Mouse (Mus musculus) kidney, embryonic 15.5 days (tissue): Measurements from ENCODE around the gene Mefv. TPM values are rescaled to one million over a fixed set of nuclear protein-coding genes. Genes with fewer than 3 reads are reported as not detected.

ENCODE experiments used
- ATAC-seq: fragments of 200-750 bp; cut with Nextera tagmentation; replicated peaks from 2 replicates; pipeline ENCODE4 v1.8.0; 2017; ENCODE audit warnings: moderate TSS enrichment; ENCODE audit not compliant: low FRiP score
- H3K27ac ChIP-seq: fragments of 300-500 bp; sonication (generic); 2 replicates; pipeline ENCODE4 v1.5.1; 2015; ENCODE audit warnings: mild to moderate bottlenecking, inconsistent platforms
- H3K27me3 ChIP-seq: fragments of 300-500 bp; sonication (generic); 2 replicates; pipeline ENCODE4 v1.6.1; 2015; ENCODE audit warnings: inconsistent platforms
- H3K36me3 ChIP-seq: fragments of 300-500 bp; sonication (generic); 2 replicates; pipeline ENCODE4 v1.6.1; 2015; ENCODE audit warnings: inconsistent platforms
- H3K4me1 ChIP-seq: fragments of 300-500 bp; sonication (generic); 2 replicates; pipeline ENCODE4 v1.6.1; 2015; ENCODE audit warnings: inconsistent platforms
- H3K4me2 ChIP-seq: fragments of 300-500 bp; sonication (generic); 2 replicates; pipeline ENCODE4 v1.6.1; 2015; ENCODE audit warnings: moderate library complexity, mild to moderate bottlenecking, inconsistent platforms
- H3K4me3 ChIP-seq: fragments of 300-500 bp; sonication (generic); replicated peaks from 2 replicates; pipeline ENCODE4 v1.5.1; 2015; ENCODE audit warnings: mild to moderate bottlenecking, inconsistent platforms
- H3K9ac ChIP-seq: fragments of 300-500 bp; sonication (generic); 2 replicates; pipeline ENCODE4 v1.6.1; 2015; ENCODE audit warnings: mild to moderate bottlenecking, inconsistent platforms
- H3K9me3 ChIP-seq: fragments of 300-500 bp; sonication (generic); replicated peaks from 2 replicates; pipeline ENCODE4 v1.6.1; 2016; ENCODE audit warnings: inconsistent platforms
- WGBS: fragments of 180-500 bp; shearing (Covaris S2); methylation state at CpG from one replicate; pipeline ENCODE4 v1.1.7; 2015; ENCODE audit warnings: mixed read lengths; 5-methylcytosine and 5-hydroxymethylcytosine counted together
- polyA plus RNA-seq: library from polyadenylated mRNA; unstranded; fragments of >200 nt; fragmentation: Nextera tagmentation; extraction: Ambion mirVana; gene quantifications from 2 replicates; pipeline ENCODE4 v1.2.1, GENCODE M21; 2015

Mefv gene
- polyA plus RNA-seq, result 0.06 TPM in 2 replicates

GRCm38 (mm10) chr16:3717980-3718379 lies at the start of gene Mefv:
Gene Mefv (minus strand): TSS chr16:3718097.
- 86% methylated on average over 6 of the region's 6 CpGs for WGBS
- ATAC-seq, result no peak
- Histone ChIP-seq H3K27me3 (no peaks in the 10 kb centered on the region), H3K9me3 (no peaks in the 10 kb centered on the region), H3K27ac (no peak within 1 kb of the TSS), H3K36me3 (no peaks in the 10 kb centered on the region), H3K4me1 (no peaks in the 10 kb centered on the region), H3K4me2 (no peak within 1 kb of the TSS), H3K9ac (no peak within 1 kb of the TSS), H3K4me3 (no peak within 1 kb of the TSS)

GRCm38 (mm10) chr16:3748976-3749375 lies 31.1 kb upstream of the Mefv start:
- H3K4me1 ChIP-seq, result peaks cover 16% of the 10 kb centered on the region
- peaks cover 72% of the 10 kb centered on the region for H3K36me3 ChIP-seq
- peaks cover 20% of the 10 kb centered on the region for H3K9me3 ChIP-seq
- no peak overlapping the region for H3K9ac ChIP-seq
- no peak overlapping the region for H3K4me3 ChIP-seq
- no peak overlapping the region for H3K27ac ChIP-seq
- H3K4me2 ChIP-seq, result no peak overlapping the region
- H3K27me3 ChIP-seq, result no peaks in the 10 kb centered on the region
- no peak for ATAC-seq
- 95% methylated on average over 3 of the region's 3 CpGs for WGBS

- H3K4me2 ChIP-seq, result peak overlapping the region; percentile 77
- no peak overlapping the region for H3K27ac ChIP-seq
- 86% methylated on average over 4 of the region's 4 CpGs for WGBS
- no peak for ATAC-seq
- no peak overlapping the region for H3K9ac ChIP-seq
- peak overlapping the region; percentile 87 for H3K4me3 ChIP-seq
- H3K36me3 ChIP-seq, result peaks cover 51% of the 10 kb centered on the region
- H3K4me1 ChIP-seq, result peaks cover 21% of the 10 kb centered on the region
- H3K9me3 ChIP-seq, result peaks cover 18% of the 10 kb centered on the region
- H3K27me3 ChIP-seq, result no peaks in the 10 kb centered on the region
These were observed 27.8 kb upstream of the Mefv start for GRCm38 (mm10) chr16:3745656-3746055.

DNA sequence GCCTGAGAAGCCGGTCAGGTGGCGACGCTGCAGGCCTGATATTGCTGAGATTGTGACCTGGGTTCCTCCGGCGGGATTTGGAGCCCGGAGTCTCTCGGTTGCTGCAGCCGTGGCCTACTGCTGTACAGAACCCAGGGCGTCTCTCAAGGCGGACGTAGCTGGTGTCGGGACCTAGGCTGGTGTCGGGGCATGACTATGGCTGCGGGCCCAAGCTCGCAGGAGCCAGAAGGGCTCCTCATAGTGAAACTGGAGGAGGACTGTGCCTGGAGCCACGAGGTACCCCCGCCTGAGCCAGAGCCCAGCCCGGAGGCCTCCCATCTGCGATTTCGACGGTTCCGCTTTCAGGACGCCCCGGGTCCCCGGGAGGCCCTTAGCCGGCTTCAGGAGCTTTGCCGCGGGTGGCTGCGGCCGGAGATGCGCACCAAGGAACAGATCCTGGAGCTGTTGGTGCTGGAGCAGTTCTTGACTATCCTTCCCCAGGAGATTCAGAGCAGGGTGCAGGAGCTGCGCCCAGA lies 26.3 kb upstream of the Mefv start:
- peaks cover 21% of the 10 kb centered on the region for H3K4me1 ChIP-seq
- ATAC-seq, result peak; percentile 71
- peak overlapping the region; percentile 77 for H3K4me2 ChIP-seq
- peak overlapping the region; percentile 87 for H3K4me3 ChIP-seq
- peaks cover 37% of the 10 kb centered on the region for H3K36me3 ChIP-seq
- under 1% methylated on average over 32 of the region's 32 CpGs for WGBS
- no peaks in the 10 kb centered on the region for H3K27me3 ChIP-seq
- H3K9ac ChIP-seq, result peak overlapping the region; percentile 81
- peak overlapping the region; percentile 90 for H3K27ac ChIP-seq
- H3K9me3 ChIP-seq, result peaks cover 8% of the 10 kb centered on the region

DNA sequence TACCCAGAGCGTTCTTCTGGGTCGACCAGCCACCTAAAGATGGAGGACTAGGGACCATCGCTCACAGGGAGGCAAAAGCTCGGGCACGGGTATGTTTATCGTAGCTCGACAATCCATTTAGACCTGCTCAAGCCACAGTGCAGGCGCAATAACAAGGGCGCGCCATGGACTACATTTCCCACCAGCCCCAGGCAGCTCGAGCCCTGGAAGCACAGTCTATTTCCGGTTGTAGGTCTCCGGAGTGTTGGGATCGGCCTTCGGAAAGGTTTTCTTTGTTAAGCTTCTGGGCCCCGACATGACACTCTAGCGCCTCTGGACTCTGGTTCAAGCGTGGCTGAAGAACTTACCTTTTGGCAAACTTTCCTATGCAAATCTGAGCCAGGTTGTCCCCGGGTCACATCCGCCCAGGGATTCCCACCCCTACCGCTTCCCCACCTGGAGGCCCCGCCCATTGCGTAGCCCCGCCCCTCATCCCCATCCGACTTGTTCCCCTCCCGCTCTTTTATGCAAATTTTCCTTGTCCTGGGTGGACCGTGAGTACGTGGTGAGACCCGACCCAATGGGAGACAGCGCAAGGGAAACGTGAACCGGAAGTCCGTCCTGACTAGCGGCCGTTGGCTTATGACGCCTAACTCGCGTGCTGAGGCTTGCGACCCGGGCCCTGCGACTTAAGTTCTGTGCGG lies 25.7 kb upstream of the Mefv start, which contains the start of gene Zfp263:
Gene Zfp263 (plus strand): TSS at position 591 of the 683 bp plus-strand sequence.
- H3K9me3 ChIP-seq, result 0 out of 2 replicates have a peak, but pooled peaks cover 2% of the 10 kb centered on the region
- peak within 1 kb of the TSS; percentile 90 for H3K27ac ChIP-seq
- under 1% methylated on average over 42 of the region's 42 CpGs for WGBS
- peak; percentile 99 for ATAC-seq
- peaks cover 21% of the 10 kb centered on the region for H3K4me1 ChIP-seq
- H3K27me3 ChIP-seq, result no peaks in the 10 kb centered on the region
- peak within 1 kb of the TSS; percentile 77 for H3K4me2 ChIP-seq
- H3K4me3 ChIP-seq, result peak within 1 kb of the TSS; percentile 87
- peak within 1 kb of the TSS; percentile 81 for H3K9ac ChIP-seq
- peaks cover 31% of the 10 kb centered on the region for H3K36me3 ChIP-seq

GRCm38 (mm10) chr16:3742466-3742865 lies 24.6 kb upstream of the Mefv start:
- no peak for ATAC-seq
- 96% methylated on average over 6 of the region's 6 CpGs for WGBS
- no peak overlapping the region for H3K9ac ChIP-seq

DNA sequence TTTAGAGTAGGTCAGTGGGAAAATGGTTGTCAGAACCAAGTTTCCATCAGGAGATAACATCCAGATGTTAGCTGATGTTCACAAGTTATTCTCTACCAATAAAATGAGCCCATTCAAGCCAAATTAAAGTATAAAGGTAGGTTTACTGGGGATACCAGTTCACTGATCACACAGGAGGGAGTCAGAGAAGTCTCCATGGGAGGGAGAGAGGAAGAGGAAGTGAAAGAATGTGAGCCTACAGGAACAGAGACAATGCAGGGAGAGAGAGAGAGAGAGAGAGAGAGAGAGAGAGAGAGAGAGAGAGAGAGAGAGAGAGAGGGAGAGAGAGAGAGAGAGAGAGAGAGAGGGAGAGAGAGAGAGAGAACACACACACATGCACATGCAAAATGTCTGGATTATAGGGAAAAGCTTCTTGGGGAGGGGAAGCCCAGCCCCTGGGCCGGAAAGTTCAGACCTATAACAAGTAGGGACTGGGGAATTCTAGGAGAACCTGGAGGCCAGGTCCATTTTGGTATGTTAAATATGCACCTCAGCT lies 15.4 kb upstream of the Mefv start:
- H3K4me2 ChIP-seq, result no peak overlapping the region
- ATAC-seq, result no peak
- H3K4me3 ChIP-seq, result no peak overlapping the region
- 85% methylated on average over 1 of the region's 1 CpGs for WGBS
- no peaks in the 10 kb centered on the region for H3K36me3 ChIP-seq
- H3K27ac ChIP-seq, result no peak overlapping the region
- no peaks in the 10 kb centered on the region for H3K4me1 ChIP-seq
- no peaks in the 10 kb centered on the region for H3K9me3 ChIP-seq
- no peaks in the 10 kb centered on the region; the same call in 1 of the 2 replicates for H3K27me3 ChIP-seq
- H3K9ac ChIP-seq, result no peak overlapping the region

More at GRCm38 (mm10) chr16:3742466-3742865, 24.6 kb upstream of the Mefv start:
- no peaks in the 10 kb centered on the region for H3K9me3 ChIP-seq
- H3K4me1 ChIP-seq, result peaks cover 21% of the 10 kb centered on the region
- no peak overlapping the region; the same call in 1 of the 2 replicates for H3K4me3 ChIP-seq
- no peak overlapping the region for H3K27ac ChIP-seq
- H3K36me3 ChIP-seq, result peaks cover 20% of the 10 kb centered on the region
- peak overlapping the region; percentile 77; the same call in 1 of the 2 replicates for H3K4me2 ChIP-seq
- no peaks in the 10 kb centered on the region for H3K27me3 ChIP-seq

DNA sequence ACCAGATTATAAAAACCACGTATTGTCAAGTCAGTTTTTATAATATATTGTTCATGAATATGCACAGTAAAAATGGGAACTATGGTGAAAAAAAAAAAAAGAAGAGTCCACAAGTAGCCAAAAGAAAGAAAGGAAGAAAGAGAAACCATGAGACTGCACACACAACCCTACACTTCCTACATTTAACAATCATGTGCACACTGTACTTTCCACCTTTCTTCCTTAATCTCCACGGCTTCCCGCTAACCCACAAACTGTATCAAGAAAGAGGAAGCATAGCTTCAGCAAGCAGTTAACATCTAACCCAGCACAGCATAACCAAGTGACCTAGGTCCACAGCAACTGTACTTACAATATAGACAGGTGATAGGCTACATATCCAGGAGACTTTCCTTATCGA lies 14.7 kb upstream of the Mefv start:
- no peak overlapping the region for H3K27ac ChIP-seq
- H3K4me1 ChIP-seq, result no peaks in the 10 kb centered on the region
- 82% methylated on average over 4 of the region's 4 CpGs for WGBS
- no peaks in the 10 kb centered on the region for H3K9me3 ChIP-seq
- no peak overlapping the region for H3K4me2 ChIP-seq
- H3K36me3 ChIP-seq, result no peaks in the 10 kb centered on the region
- H3K27me3 ChIP-seq, result no peaks in the 10 kb centered on the region; the same call in 1 of the 2 replicates
- H3K4me3 ChIP-seq, result no peak overlapping the region
- H3K9ac ChIP-seq, result no peak overlapping the region
- no peak for ATAC-seq

GRCm38 (mm10) chr16:3727980-3728720 lies 10.3 kb upstream of the Mefv start:
- no peak overlapping the region for H3K4me2 ChIP-seq
- WGBS, result 78% methylated on average over 6 of the region's 6 CpGs
- no peaks in the 10 kb centered on the region for H3K36me3 ChIP-seq
- no peak overlapping the region for H3K9ac ChIP-seq
- no peak overlapping the region for H3K27ac ChIP-seq
- H3K9me3 ChIP-seq, result no peaks in the 10 kb centered on the region
- no peaks in the 10 kb centered on the region for H3K27me3 ChIP-seq
- no peak overlapping the region for H3K4me3 ChIP-seq
- ATAC-seq, result no peak
- no peaks in the 10 kb centered on the region for H3K4me1 ChIP-seq

DNA sequence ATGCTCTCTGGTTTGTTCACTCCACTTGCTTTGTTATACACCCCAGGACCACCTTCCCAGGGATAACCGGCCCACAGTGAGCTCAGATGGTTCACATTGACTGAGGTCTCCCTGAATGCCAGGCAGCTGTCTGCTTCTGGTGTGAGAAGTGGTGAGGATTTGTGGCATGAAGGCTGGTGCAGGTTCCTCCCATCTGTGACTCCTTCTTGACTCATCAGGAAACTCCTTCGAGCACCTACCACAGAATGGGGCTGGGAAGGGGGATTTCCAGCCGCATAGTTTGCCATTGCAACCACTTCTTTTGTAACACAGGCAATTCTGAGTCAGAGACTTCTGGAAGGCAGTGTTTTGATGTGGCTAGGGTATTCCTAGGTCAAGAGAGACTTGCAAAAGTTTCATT lies 5.3 kb upstream of the Mefv start:
- Histone ChIP-seq H3K9me3 (no peaks in the 10 kb centered on the region), H3K4me3 (no peak overlapping the region), H3K4me2 (no peak overlapping the region), H3K27ac (no peak overlapping the region), H3K9ac (no peak overlapping the region), H3K27me3 (no peaks in the 10 kb centered on the region), H3K4me1 (no peaks in the 10 kb centered on the region), H3K36me3 (no peaks in the 10 kb centered on the region)
- 71% methylated on average over 3 of the region's 3 CpGs for whole genome bisulfite sequencing
- ATAC-seq, result no peak

GRCm38 (mm10) chr16:3714731-3715130 lies 3.2 kb downstream of the Mefv start:
- WGBS, result 95% methylated on average over 2 of the region's 2 CpGs

GRCm38 (mm10) chr16:3706680-3707079 lies 11.2 kb downstream of the Mefv start:
- 58% methylated on average over 6 of the region's 6 CpGs for WGBS
- ATAC-seq, result no peak
- H3K4me1 ChIP-seq, result no peaks in the 10 kb centered on the region
- no peak overlapping the region for H3K4me3 ChIP-seq
- H3K9ac ChIP-seq, result no peak overlapping the region
- H3K27me3 ChIP-seq, result no peaks in the 10 kb centered on the region
- no peaks in the 10 kb centered on the region for H3K9me3 ChIP-seq
- H3K27ac ChIP-seq, result no peak overlapping the region
- H3K36me3 ChIP-seq, result no peaks in the 10 kb centered on the region
- no peak overlapping the region for H3K4me2 ChIP-seq

More at GRCm38 (mm10) chr16:3714731-3715130, 3.2 kb downstream of the Mefv start:
- no peaks in the 10 kb centered on the region for H3K36me3 ChIP-seq
- H3K27ac ChIP-seq, result no peak overlapping the region
- no peaks in the 10 kb centered on the region for H3K9me3 ChIP-seq
- no peaks in the 10 kb centered on the region for H3K27me3 ChIP-seq
- no peaks in the 10 kb centered on the region for H3K4me1 ChIP-seq
- H3K4me2 ChIP-seq, result no peak overlapping the region
- no peak overlapping the region for H3K4me3 ChIP-seq
- ATAC-seq, result no peak
- no peak overlapping the region for H3K9ac ChIP-seq
